Mouse (Mus musculus): ENCODE measurements around the gene Prdm10. TPM values are rescaled to one million over a fixed set of nuclear protein-coding genes. Genes with fewer than 3 reads are reported as not detected.

Gene Prdm10
- polyA plus RNA-seq, 1 experiment from 2014 or later = 6.4 TPM

GRCm38 (mm10) chr9:31254697-31255004, 25.7 kb upstream of the Prdm10 start:
- Histone ChIP-seq H3K27ac (ENCODE audit: low read depth) (no peak overlapping the region), H3K4me1 (replicated peaks; ENCODE audit: control insufficient read depth, insufficient read depth, low read length) (peaks cover 12% of the 10 kb centered on the region), H3K4me2 (ENCODE audit: low read length) (no peak overlapping the region), H3K9me3 (ENCODE audit: control insufficient read depth, low read length) (no peaks in the 10 kb centered on the region), H3K27me3 (replicated peaks; ENCODE audit: control insufficient read depth, insufficient read depth, low read length) (no peaks in the 10 kb centered on the region), H3K9ac (ENCODE audit: low read length) (no peak overlapping the region), H3K4me3 (ENCODE audit: low read depth, low read length) (no peak overlapping the region), H3K36me3 (ENCODE audit: control insufficient read depth, insufficient read depth, low read length) (no peaks in the 10 kb centered on the region)
- ATAC-seq (replicated peaks; ENCODE audit: low FRiP score, low TSS enrichment, low read depth) = no peak
- DNase-seq (ENCODE audit: low spot score) = no peak
- WGBS = 78% methylated on average over 7 of the region's 7 CpGs

GRCm38 (mm10) chr9:31255953-31256352, 24.4 kb upstream of the Prdm10 start:
- no peak overlapping the region for H3K4me2 ChIP-seq (ENCODE audit: low read length)
- H3K27me3 ChIP-seq (replicated peaks; ENCODE audit: control insufficient read depth, insufficient read depth, low read length) = no peaks in the 10 kb centered on the region
- ATAC-seq (replicated peaks; ENCODE audit: low FRiP score, low TSS enrichment, low read depth) = no peak
- H3K9ac ChIP-seq (ENCODE audit: low read length) = no peak overlapping the region
- no peaks in the 10 kb centered on the region for H3K9me3 ChIP-seq (ENCODE audit: control insufficient read depth, low read length)
- H3K36me3 ChIP-seq (ENCODE audit: control insufficient read depth, insufficient read depth, low read length) = no peaks in the 10 kb centered on the region
- no peak for DNase-seq (ENCODE audit: low spot score)
- no peak overlapping the region for H3K27ac ChIP-seq (ENCODE audit: low read depth)
- 88% methylated on average over 7 of the region's 7 CpGs for WGBS
- no peak overlapping the region for H3K4me3 ChIP-seq (ENCODE audit: low read depth, low read length)
- peaks cover 12% of the 10 kb centered on the region for H3K4me1 ChIP-seq (replicated peaks; ENCODE audit: control insufficient read depth, insufficient read depth, low read length)

GRCm38 (mm10) chr9:31258237-31258636, 22.1 kb upstream of the Prdm10 start:
- H3K9ac ChIP-seq (ENCODE audit: low read length) = no peak overlapping the region
- no peaks in the 10 kb centered on the region for H3K27me3 ChIP-seq (replicated peaks; ENCODE audit: control insufficient read depth, insufficient read depth, low read length)
- no peak for DNase-seq (ENCODE audit: low spot score)
- no peak overlapping the region for H3K27ac ChIP-seq (ENCODE audit: low read depth)
- no peak overlapping the region for H3K4me2 ChIP-seq (ENCODE audit: low read length)
- H3K4me1 ChIP-seq (replicated peaks; ENCODE audit: control insufficient read depth, insufficient read depth, low read length) = peaks cover 12% of the 10 kb centered on the region
- no peaks in the 10 kb centered on the region for H3K36me3 ChIP-seq (ENCODE audit: control insufficient read depth, insufficient read depth, low read length)
- no peaks in the 10 kb centered on the region for H3K9me3 ChIP-seq (ENCODE audit: control insufficient read depth, low read length)
- WGBS = 38% methylated on average over 3 of the region's 3 CpGs
- ATAC-seq (replicated peaks; ENCODE audit: low FRiP score, low TSS enrichment, low read depth) = no peak
- no peak overlapping the region for H3K4me3 ChIP-seq (ENCODE audit: low read depth, low read length)

DNA sequence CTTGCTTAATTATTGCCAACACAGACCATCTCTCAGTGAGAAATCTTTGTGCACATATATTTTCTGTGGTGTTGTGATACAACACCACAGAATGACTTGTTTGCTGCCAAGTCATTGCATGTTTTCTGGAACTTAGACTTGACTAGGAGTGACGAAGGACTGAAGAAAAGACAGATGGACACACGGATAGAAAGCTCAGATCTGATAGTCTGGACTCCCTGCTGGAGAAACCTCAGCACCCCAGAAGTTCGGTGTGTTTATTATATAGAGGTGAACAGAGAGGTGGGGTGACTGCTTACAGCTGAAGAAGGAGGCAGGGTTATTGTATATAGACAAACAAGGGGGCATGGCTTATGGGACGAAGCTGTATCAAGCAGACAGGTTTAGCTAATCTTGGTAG, 20.1 kb upstream of the Prdm10 start:
- no peaks in the 10 kb centered on the region for H3K4me1 ChIP-seq (replicated peaks; ENCODE audit: control insufficient read depth, insufficient read depth, low read length)
- no peak overlapping the region for H3K4me2 ChIP-seq (ENCODE audit: low read length)
- no peaks in the 10 kb centered on the region for H3K27me3 ChIP-seq (replicated peaks; ENCODE audit: control insufficient read depth, insufficient read depth, low read length)
- no peak overlapping the region for H3K27ac ChIP-seq (ENCODE audit: low read depth)
- ATAC-seq (replicated peaks; ENCODE audit: low FRiP score, low TSS enrichment, low read depth) (no peak), DNase-seq (ENCODE audit: low spot score) (no peak)
- 79% methylated on average over 4 of the region's 4 CpGs for WGBS
- H3K9ac ChIP-seq (ENCODE audit: low read length) = no peak overlapping the region
- no peaks in the 10 kb centered on the region for H3K9me3 ChIP-seq (ENCODE audit: control insufficient read depth, low read length)
- no peak overlapping the region for H3K4me3 ChIP-seq (ENCODE audit: low read depth, low read length)
- no peaks in the 10 kb centered on the region for H3K36me3 ChIP-seq (ENCODE audit: control insufficient read depth, insufficient read depth, low read length)

DNA sequence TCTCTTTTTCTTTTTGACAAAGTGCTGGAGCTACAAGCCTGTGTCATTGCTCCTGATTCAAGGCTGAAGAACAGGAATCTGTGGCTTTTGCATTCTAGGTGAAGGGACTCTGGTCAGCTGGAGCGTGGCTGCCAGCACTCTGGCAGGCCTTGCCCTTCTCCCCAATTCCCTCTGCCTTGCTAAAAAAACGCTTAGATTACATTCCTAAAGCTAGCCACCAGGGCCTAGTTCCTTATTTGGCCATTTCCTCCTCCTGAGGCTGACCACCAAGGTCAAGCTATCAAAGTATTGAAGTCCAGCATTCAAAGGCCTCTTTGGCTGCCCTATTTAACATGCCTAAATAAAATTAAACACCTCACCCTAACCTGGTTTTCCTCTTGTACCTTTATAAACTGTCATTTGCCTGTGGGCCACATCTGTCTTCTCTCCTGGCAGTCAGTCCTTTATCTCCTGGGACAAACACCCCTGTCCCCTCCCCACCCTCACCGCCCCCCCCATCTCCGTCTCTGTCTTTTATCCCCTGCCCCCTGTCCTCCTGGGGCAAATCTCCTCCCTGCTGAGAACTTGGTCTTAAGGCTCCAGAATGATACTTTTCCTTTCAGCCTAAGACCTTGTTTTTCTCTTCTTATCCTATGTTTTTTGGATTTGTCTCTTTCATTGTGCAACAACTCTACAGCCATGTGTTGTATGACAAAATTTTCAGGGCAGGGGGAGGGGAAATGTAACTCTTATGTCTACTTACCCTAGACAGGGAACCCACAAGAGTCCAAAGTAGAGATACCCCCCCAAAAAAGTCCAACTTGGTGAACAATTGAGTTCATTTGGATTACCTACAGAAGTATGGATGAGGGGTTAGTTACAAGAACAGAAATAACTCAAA, 17.9 kb upstream of the Prdm10 start:
- H3K4me2 ChIP-seq (ENCODE audit: low read length) = no peak overlapping the region
- 31% methylated on average over 4 of the region's 4 CpGs for WGBS
- no peak overlapping the region for H3K9ac ChIP-seq (ENCODE audit: low read length)
- H3K4me3 ChIP-seq (ENCODE audit: low read depth, low read length) = no peak overlapping the region
- no peaks in the 10 kb centered on the region for H3K27me3 ChIP-seq (replicated peaks; ENCODE audit: control insufficient read depth, insufficient read depth, low read length)
- H3K36me3 ChIP-seq (ENCODE audit: control insufficient read depth, insufficient read depth, low read length) = no peaks in the 10 kb centered on the region
- H3K27ac ChIP-seq (ENCODE audit: low read depth) = no peak overlapping the region
- no peaks in the 10 kb centered on the region for H3K9me3 ChIP-seq (ENCODE audit: control insufficient read depth, low read length)
- DNase-seq (ENCODE audit: low spot score) (no peak), ATAC-seq (replicated peaks; ENCODE audit: low FRiP score, low TSS enrichment, low read depth) (no peak)
- 0 out of 2 replicates have a peak, but pooled peaks cover 8% of the 10 kb centered on the region for H3K4me1 ChIP-seq (replicated peaks; ENCODE audit: control insufficient read depth, insufficient read depth, low read length)

DNA sequence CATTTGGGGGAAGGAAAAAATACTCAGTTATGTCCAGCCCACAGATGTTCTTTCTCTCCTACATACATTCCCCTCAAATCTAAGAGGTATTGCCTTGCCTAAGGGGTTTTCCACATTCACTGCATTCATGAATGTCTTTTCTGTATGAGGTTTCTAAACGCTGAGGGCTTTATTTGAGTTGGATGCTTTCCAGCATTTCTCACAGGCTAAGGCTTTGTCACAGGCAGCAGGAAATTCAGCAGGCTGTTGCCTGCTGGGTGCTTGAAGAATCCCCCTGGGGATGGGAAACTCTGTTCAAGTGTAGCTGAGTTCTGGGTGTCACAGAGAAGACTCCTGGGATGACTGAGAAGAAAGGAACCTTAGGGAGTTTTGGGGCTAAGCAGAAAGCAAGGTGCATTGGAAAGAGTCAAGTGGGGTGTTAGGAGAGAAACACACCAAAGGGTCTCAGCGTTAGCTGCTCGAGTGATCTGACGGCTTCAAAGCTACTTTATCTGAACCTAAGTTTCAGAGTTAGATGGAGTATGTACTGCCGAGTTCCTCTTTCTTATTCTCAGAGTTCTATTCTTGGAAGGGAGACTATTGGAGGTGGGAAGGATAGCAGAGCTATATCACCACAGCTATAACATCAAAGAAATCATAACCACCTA, 14.2 kb upstream of the Prdm10 start:
- H3K27ac ChIP-seq (ENCODE audit: low read depth) = no peak overlapping the region; the same call in 1 of the 2 replicates
- ATAC-seq (replicated peaks; ENCODE audit: low FRiP score, low TSS enrichment, low read depth) (no peak), DNase-seq (ENCODE audit: low spot score) (no peak)
- no peak overlapping the region for H3K4me2 ChIP-seq (ENCODE audit: low read length)
- no peaks in the 10 kb centered on the region for H3K36me3 ChIP-seq (ENCODE audit: control insufficient read depth, insufficient read depth, low read length)
- H3K4me3 ChIP-seq (ENCODE audit: low read depth, low read length) = no peak overlapping the region
- WGBS = 54% methylated on average over 5 of the region's 5 CpGs
- 0 out of 2 replicates have a peak, but pooled peaks cover 8% of the 10 kb centered on the region for H3K4me1 ChIP-seq (replicated peaks; ENCODE audit: control insufficient read depth, insufficient read depth, low read length)
- no peaks in the 10 kb centered on the region for H3K27me3 ChIP-seq (replicated peaks; ENCODE audit: control insufficient read depth, insufficient read depth, low read length)
- H3K9ac ChIP-seq (ENCODE audit: low read length) = no peak overlapping the region
- no peaks in the 10 kb centered on the region for H3K9me3 ChIP-seq (ENCODE audit: control insufficient read depth, low read length)

- no peak overlapping the region for H3K4me3 ChIP-seq (ENCODE audit: low read depth, low read length)
- no peak for ATAC-seq (replicated peaks; ENCODE audit: low FRiP score, low TSS enrichment, low read depth)
- no peaks in the 10 kb centered on the region for H3K27me3 ChIP-seq (replicated peaks; ENCODE audit: control insufficient read depth, insufficient read depth, low read length)
- H3K4me2 ChIP-seq (ENCODE audit: low read length) = no peak overlapping the region
- no peak overlapping the region for H3K9ac ChIP-seq (ENCODE audit: low read length)
- no peak for DNase-seq (ENCODE audit: low spot score)
- no peaks in the 10 kb centered on the region for H3K36me3 ChIP-seq (ENCODE audit: control insufficient read depth, insufficient read depth, low read length)
- no peak overlapping the region for H3K27ac ChIP-seq (ENCODE audit: low read depth)
- 61% methylated on average over 8 of the region's 8 CpGs for WGBS
- H3K4me1 ChIP-seq (replicated peaks; ENCODE audit: control insufficient read depth, insufficient read depth, low read length) = 0 out of 2 replicates have a peak, but pooled peaks cover 3% of the 10 kb centered on the region
- H3K9me3 ChIP-seq (ENCODE audit: control insufficient read depth, low read length) = no peaks in the 10 kb centered on the region
These were observed 8.9 kb upstream of the Prdm10 start for GRCm38 (mm10) chr9:31271221-31272015.

- ATAC-seq (replicated peaks; ENCODE audit: low FRiP score, low TSS enrichment, low read depth) = no peak
- Histone ChIP-seq H3K9ac (ENCODE audit: low read length) (no peak overlapping the region), H3K9me3 (ENCODE audit: control insufficient read depth, low read length) (no peaks in the 10 kb centered on the region), H3K4me2 (ENCODE audit: low read length) (no peak overlapping the region), H3K36me3 (ENCODE audit: control insufficient read depth, insufficient read depth, low read length) (no peaks in the 10 kb centered on the region), H3K27me3 (replicated peaks; ENCODE audit: control insufficient read depth, insufficient read depth, low read length) (no peaks in the 10 kb centered on the region), H3K27ac (ENCODE audit: low read depth) (no peak overlapping the region), H3K4me1 (replicated peaks; ENCODE audit: control insufficient read depth, insufficient read depth, low read length) (0 out of 2 replicates have a peak, but pooled peaks cover 2% of the 10 kb centered on the region), H3K4me3 (ENCODE audit: low read depth, low read length) (no peak overlapping the region)
- no peak for DNase-seq (ENCODE audit: low spot score)
- WGBS = 71% methylated on average over 4 of the region's 4 CpGs
These were observed 8.2 kb upstream of the Prdm10 start for GRCm38 (mm10) chr9:31272160-31272559.
